Mouse (Mus musculus): Measurements from ENCODE around the gene Olfr38. TPM values are rescaled to one million over a fixed set of nuclear protein-coding genes. Genes with fewer than 3 reads are reported as not detected.

Gene Olfr38
- polyA plus RNA-seq (2015; fragmentation: Nextera tagmentation; extraction: Ambion mirVana), result not detected in 2 replicates

GRCm38 (mm10) chr6:42756104-42756503 is at the start of gene Olfr38:
TSS of gene Olfr38 (plus strand) at chr6:42756404.
- 83% methylated on average over 1 of the region's 1 CpGs for WGBS
- no peak for ATAC-seq
- Histone ChIP-seq H3K27me3 (ENCODE audit: control insufficient read depth, insufficient read depth, low read depth, low read length) (no peaks in the 10 kb centered on the region), H3K4me1 (ENCODE audit: control insufficient read depth, insufficient read depth, low read length) (no peaks in the 10 kb centered on the region), H3K4me2 (ENCODE audit: low read length) (no peak within 1 kb of the TSS), H3K36me3 (ENCODE audit: control insufficient read depth, insufficient read depth, low read length) (no peaks in the 10 kb centered on the region), H3K27ac (ENCODE audit: low read length) (no peak within 1 kb of the TSS), H3K9ac (ENCODE audit: low read depth, low read length) (no peak within 1 kb of the TSS), H3K9me3 (replicated peaks; ENCODE audit: control insufficient read depth, low read length, poor library complexity, severe bottlenecking) (no peaks in the 10 kb centered on the region), H3K4me3 (ENCODE audit: low read depth, low read length) (no peak within 1 kb of the TSS)

- peak within 1 kb of the TSS; percentile 97 for H3K27ac ChIP-seq (ENCODE audit: low read length)
- ATAC-seq, result peak; percentile 99
- no peaks in the 10 kb centered on the region for H3K9me3 ChIP-seq (replicated peaks; ENCODE audit: control insufficient read depth, low read length, poor library complexity, severe bottlenecking)
- under 1% methylated on average over 27 of the region's 28 CpGs for WGBS
- no peaks in the 10 kb centered on the region for H3K36me3 ChIP-seq (ENCODE audit: control insufficient read depth, insufficient read depth, low read length)
- peak within 1 kb of the TSS; percentile 94 for H3K9ac ChIP-seq (ENCODE audit: low read depth, low read length)
- H3K4me3 ChIP-seq (ENCODE audit: low read depth, low read length), result peak within 1 kb of the TSS; percentile 77
- peaks cover 28% of the 10 kb centered on the region for H3K4me1 ChIP-seq (ENCODE audit: control insufficient read depth, insufficient read depth, low read length)
- H3K4me2 ChIP-seq (ENCODE audit: low read length), result peak within 1 kb of the TSS; percentile 62
- H3K27me3 ChIP-seq (ENCODE audit: control insufficient read depth, insufficient read depth, low read depth, low read length), result no peaks in the 10 kb centered on the region
Observed at GRCm38 (mm10) chr6:42709291-42710211, 46.7 kb upstream of the Olfr38 start, which contains the start of gene Tcaf1. TSS of gene Tcaf1 (minus strand) at chr6:42710088.

- Histone ChIP-seq H3K4me3 (ENCODE audit: low read depth, low read length) (no peak overlapping the region), H3K9me3 (replicated peaks; ENCODE audit: control insufficient read depth, low read length, poor library complexity, severe bottlenecking) (no peaks in the 10 kb centered on the region), H3K36me3 (ENCODE audit: control insufficient read depth, insufficient read depth, low read length) (no peaks in the 10 kb centered on the region), H3K27me3 (ENCODE audit: control insufficient read depth, insufficient read depth, low read depth, low read length) (no peaks in the 10 kb centered on the region), H3K4me1 (ENCODE audit: control insufficient read depth, insufficient read depth, low read length) (0 out of 2 replicates have a peak, but pooled peaks cover 2% of the 10 kb centered on the region), H3K27ac (ENCODE audit: low read length) (no peak overlapping the region), H3K4me2 (ENCODE audit: low read length) (no peak overlapping the region), H3K9ac (ENCODE audit: low read depth, low read length) (no peak overlapping the region)
- WGBS, result 73% methylated on average over 8 of the region's 8 CpGs
- no peak for ATAC-seq
Observed at GRCm38 (mm10) chr6:42714668-42715067, 41.5 kb upstream of the Olfr38 start.

GRCm38 (mm10) chr6:42717973-42718372 is 38.2 kb upstream of the Olfr38 start:
- no peak overlapping the region for H3K9ac ChIP-seq (ENCODE audit: low read depth, low read length)
- H3K27ac ChIP-seq (ENCODE audit: low read length), result no peak overlapping the region
- H3K4me3 ChIP-seq (ENCODE audit: low read depth, low read length), result no peak overlapping the region
- no peaks in the 10 kb centered on the region for H3K9me3 ChIP-seq (replicated peaks; ENCODE audit: control insufficient read depth, low read length, poor library complexity, severe bottlenecking)
- H3K27me3 ChIP-seq (ENCODE audit: control insufficient read depth, insufficient read depth, low read depth, low read length), result no peaks in the 10 kb centered on the region
- ATAC-seq, result no peak
- H3K4me2 ChIP-seq (ENCODE audit: low read length), result no peak overlapping the region
- H3K36me3 ChIP-seq (ENCODE audit: control insufficient read depth, insufficient read depth, low read length), result no peaks in the 10 kb centered on the region
- H3K4me1 ChIP-seq (ENCODE audit: control insufficient read depth, insufficient read depth, low read length), result no peaks in the 10 kb centered on the region

- Histone ChIP-seq H3K27ac (ENCODE audit: low read length) (no peak within 1 kb of the TSS), H3K9me3 (replicated peaks; ENCODE audit: control insufficient read depth, low read length, poor library complexity, severe bottlenecking) (no peaks in the 10 kb centered on the region), H3K27me3 (ENCODE audit: control insufficient read depth, insufficient read depth, low read depth, low read length) (no peaks in the 10 kb centered on the region), H3K4me1 (ENCODE audit: control insufficient read depth, insufficient read depth, low read length) (no peaks in the 10 kb centered on the region), H3K4me3 (ENCODE audit: low read depth, low read length) (no peak within 1 kb of the TSS), H3K36me3 (ENCODE audit: control insufficient read depth, insufficient read depth, low read length) (no peaks in the 10 kb centered on the region), H3K4me2 (ENCODE audit: low read length) (no peak within 1 kb of the TSS), H3K9ac (ENCODE audit: low read depth, low read length) (no peak within 1 kb of the TSS)
- WGBS, result 95% methylated on average over 1 of the region's 1 CpGs
- no peak for ATAC-seq
Observed at GRCm38 (mm10) chr6:42739071-42739470, 17.1 kb upstream of the Olfr38 start, which contains the start of gene Olfr453. TSS of gene Olfr453 (plus strand) at chr6:42739371.

GRCm38 (mm10) chr6:42742303-42742702 is 13.9 kb upstream of the Olfr38 start:
- H3K9ac ChIP-seq (ENCODE audit: low read depth, low read length), result no peak overlapping the region
- no peak for ATAC-seq
- no peaks in the 10 kb centered on the region for H3K27me3 ChIP-seq (ENCODE audit: control insufficient read depth, insufficient read depth, low read depth, low read length)
- H3K27ac ChIP-seq (ENCODE audit: low read length), result no peak overlapping the region
- no peaks in the 10 kb centered on the region for H3K36me3 ChIP-seq (ENCODE audit: control insufficient read depth, insufficient read depth, low read length)
- H3K4me2 ChIP-seq (ENCODE audit: low read length), result no peak overlapping the region
- H3K4me3 ChIP-seq (ENCODE audit: low read depth, low read length), result no peak overlapping the region
- 87% methylated on average over 5 of the region's 5 CpGs for whole genome bisulfite sequencing
- H3K9me3 ChIP-seq (replicated peaks; ENCODE audit: control insufficient read depth, low read length, poor library complexity, severe bottlenecking), result no peaks in the 10 kb centered on the region
- H3K4me1 ChIP-seq (ENCODE audit: control insufficient read depth, insufficient read depth, low read length), result no peaks in the 10 kb centered on the region

GRCm38 (mm10) chr6:42747846-42748245 is 8.4 kb upstream of the Olfr38 start:
- no peak overlapping the region for H3K9ac ChIP-seq (ENCODE audit: low read depth, low read length)
- no peaks in the 10 kb centered on the region for H3K4me1 ChIP-seq (ENCODE audit: control insufficient read depth, insufficient read depth, low read length)
- no peak overlapping the region for H3K4me2 ChIP-seq (ENCODE audit: low read length)
- H3K4me3 ChIP-seq (ENCODE audit: low read depth, low read length), result no peak overlapping the region
- no peaks in the 10 kb centered on the region for H3K36me3 ChIP-seq (ENCODE audit: control insufficient read depth, insufficient read depth, low read length)
- no peaks in the 10 kb centered on the region for H3K27me3 ChIP-seq (ENCODE audit: control insufficient read depth, insufficient read depth, low read depth, low read length)
- H3K27ac ChIP-seq (ENCODE audit: low read length), result no peak overlapping the region
- no peaks in the 10 kb centered on the region for H3K9me3 ChIP-seq (replicated peaks; ENCODE audit: control insufficient read depth, low read length, poor library complexity, severe bottlenecking)
- no peak for ATAC-seq

- ATAC-seq, result no peak
- H3K4me3 ChIP-seq (ENCODE audit: low read depth, low read length), result no peak overlapping the region
- WGBS, result 92% methylated on average over 1 of the region's 1 CpGs
Observed at GRCm38 (mm10) chr6:42777066-42777465, 20.9 kb downstream of the Olfr38 start.

GRCm38 (mm10) chr6:42784793-42785192 is 28.6 kb downstream of the Olfr38 start, which contains the start of gene Olfr452:
TSS of gene Olfr452 (plus strand) at chr6:42785093.
- ATAC-seq, result no peak
- Histone ChIP-seq H3K27ac (ENCODE audit: low read length) (no peak within 1 kb of the TSS), H3K9me3 (replicated peaks; ENCODE audit: control insufficient read depth, low read length, poor library complexity, severe bottlenecking) (no peaks in the 10 kb centered on the region), H3K4me2 (ENCODE audit: low read length) (no peak within 1 kb of the TSS), H3K36me3 (ENCODE audit: control insufficient read depth, insufficient read depth, low read length) (no peaks in the 10 kb centered on the region), H3K27me3 (ENCODE audit: control insufficient read depth, insufficient read depth, low read depth, low read length) (no peaks in the 10 kb centered on the region), H3K9ac (ENCODE audit: low read depth, low read length) (no peak within 1 kb of the TSS), H3K4me3 (ENCODE audit: low read depth, low read length) (no peak within 1 kb of the TSS), H3K4me1 (ENCODE audit: control insufficient read depth, insufficient read depth, low read length) (no peaks in the 10 kb centered on the region)

More at GRCm38 (mm10) chr6:42777066-42777465, 20.9 kb downstream of the Olfr38 start:
- H3K9ac ChIP-seq (ENCODE audit: low read depth, low read length), result no peak overlapping the region
- no peaks in the 10 kb centered on the region for H3K27me3 ChIP-seq (ENCODE audit: control insufficient read depth, insufficient read depth, low read depth, low read length)
- H3K27ac ChIP-seq (ENCODE audit: low read length), result no peak overlapping the region
- no peaks in the 10 kb centered on the region for H3K4me1 ChIP-seq (ENCODE audit: control insufficient read depth, insufficient read depth, low read length)
- no peaks in the 10 kb centered on the region for H3K9me3 ChIP-seq (replicated peaks; ENCODE audit: control insufficient read depth, low read length, poor library complexity, severe bottlenecking)
- H3K4me2 ChIP-seq (ENCODE audit: low read length), result no peak overlapping the region
- H3K36me3 ChIP-seq (ENCODE audit: control insufficient read depth, insufficient read depth, low read length), result no peaks in the 10 kb centered on the region

Data from midbrain, embryonic 16.5 days (tissue).